Mouse (Mus musculus): ENCODE measurements at regions not wholly inside any gene's neighbourhood (a gene's known extent, or its start where the extent isn't known, plus 50 kb on each side); places are given as distances from the start of the nearest gene placed in this dataset.

DNA sequence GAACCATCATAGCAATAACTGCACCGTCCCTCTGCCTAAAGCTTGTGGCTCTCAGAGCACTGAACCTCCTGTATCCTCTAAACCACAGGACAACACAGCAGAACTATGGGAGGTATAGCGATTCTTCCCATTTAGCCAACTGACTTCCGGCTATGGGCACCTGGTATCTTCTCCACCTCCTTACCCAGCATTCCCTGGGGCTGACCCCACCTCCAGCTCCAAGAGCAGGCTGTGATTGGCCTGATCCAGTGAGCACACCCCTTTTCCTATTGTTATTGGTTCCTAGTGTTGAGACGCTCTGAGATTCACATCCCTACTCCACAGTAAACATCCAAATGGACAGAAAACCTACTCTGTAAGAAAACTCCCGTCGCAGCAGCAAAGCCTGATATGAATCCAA lies 236.7 kb downstream of the Prex1 start:
- TF ChIP-seq HCFC1 (IDR thresholded peaks at IDR 0.05; ENCODE audit: borderline replicate concordance, insufficient read depth, low read length) (no peak), MAFK (IDR thresholded peaks at IDR 0.05; ENCODE audit: insufficient read depth, low read depth, low read length) (no peak), ZNF384 (IDR thresholded peaks at IDR 0.05; ENCODE audit: low read depth, low read length) (no peak), CHD2 (IDR thresholded peaks at IDR 0.05; ENCODE audit: low read depth, low read length) (no peak), ZC3H11A (IDR thresholded peaks at IDR 0.05; ENCODE audit: borderline replicate concordance, low read depth, low read length) (no peak)
- Histone ChIP-seq H3K27ac (ENCODE audit: insufficient read depth, low read depth, low read length, poor library complexity, severe bottlenecking) (no peak overlapping the region), H3K4me3 (ENCODE audit: insufficient read depth in 1 of 2, low read depth in 1 of 2, low read length in 2 of 2, poor library complexity in 1 of 2, severe bottlenecking in 1 of 2) (no peak overlapping the region), H3K9me3 (ENCODE audit: control insufficient read depth, insufficient read depth, low read depth, low read length) (no peaks in the 10 kb centered on the region), H3K36me3 (ENCODE audit: control insufficient read depth, insufficient read depth, low read length, poor library complexity, severe bottlenecking) (no peaks in the 10 kb centered on the region), H3K9ac (ENCODE audit: insufficient read depth, low read depth, low read length, poor library complexity, severe bottlenecking) (no peak overlapping the region), H3K4me1 (ENCODE audit: control insufficient read depth in 2 of 2, insufficient read depth in 2 of 2, low read length in 2 of 2, poor library complexity in 1 of 2) (peaks cover 1 to 4% of the 10 kb centered on the region in 2 experiments; a peak in 2 of 4 replicates)
- peak; percentile 11 for DNase-seq (ENCODE audit: low read depth, low spot score)
- in situ Hi-C loops (cut with MboI; ENCODE audit: low sequenced_read_pairs in 2 of 2, unreplicated experiment in 2 of 2), result no loop called here

DNA sequence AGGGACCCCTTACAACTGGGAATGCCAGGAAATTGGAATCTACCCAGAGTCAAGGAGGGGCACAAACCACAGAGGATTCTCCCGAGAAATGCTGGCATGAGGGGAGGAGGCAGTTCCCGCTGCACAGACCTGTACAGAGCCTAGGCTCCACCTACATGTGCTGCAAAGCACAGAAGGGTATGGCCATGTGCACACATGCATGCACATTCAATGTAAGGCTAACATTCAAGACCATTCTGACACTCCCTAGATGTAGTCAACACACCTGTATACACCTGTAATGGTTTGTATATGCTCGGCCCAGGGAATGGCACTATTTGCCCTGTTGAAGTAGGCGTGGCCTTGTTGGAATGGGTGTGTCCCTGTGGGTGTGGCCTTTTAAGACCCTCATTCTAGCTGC lies 238.0 kb downstream of the Prex1 start:
- Histone ChIP-seq H3K9me3 (ENCODE audit: control insufficient read depth, insufficient read depth, low read depth, low read length) (no peaks in the 10 kb centered on the region), H3K36me3 (ENCODE audit: control insufficient read depth, insufficient read depth, low read length, poor library complexity, severe bottlenecking) (no peaks in the 10 kb centered on the region), H3K27ac (ENCODE audit: insufficient read depth, low read depth, low read length, poor library complexity, severe bottlenecking) (no peak overlapping the region), H3K4me1 (ENCODE audit: control insufficient read depth in 2 of 2, insufficient read depth in 2 of 2, low read length in 2 of 2, poor library complexity in 1 of 2) (peaks cover 1 to 4% of the 10 kb centered on the region in 2 experiments; a peak in 2 of 4 replicates), H3K9ac (ENCODE audit: insufficient read depth, low read depth, low read length, poor library complexity, severe bottlenecking) (no peak overlapping the region), H3K4me3 (ENCODE audit: insufficient read depth in 1 of 2, low read depth in 1 of 2, low read length in 2 of 2, poor library complexity in 1 of 2, severe bottlenecking in 1 of 2) (no peak overlapping the region)
- DNase-seq (ENCODE audit: low read depth, low spot score), result no peak
- TF ChIP-seq ZC3H11A (IDR thresholded peaks at IDR 0.05; ENCODE audit: borderline replicate concordance, low read depth, low read length), result no peak
- TF ChIP-seq HCFC1 (IDR thresholded peaks at IDR 0.05; ENCODE audit: borderline replicate concordance, insufficient read depth, low read length), result no peak
- no peak for TF ChIP-seq CHD2 (IDR thresholded peaks at IDR 0.05; ENCODE audit: low read depth, low read length)
- TF ChIP-seq MAFK (IDR thresholded peaks at IDR 0.05; ENCODE audit: insufficient read depth, low read depth, low read length), result no peak
- no peak for TF ChIP-seq ZNF384 (IDR thresholded peaks at IDR 0.05; ENCODE audit: low read depth, low read length)
- in situ Hi-C loops (cut with MboI; ENCODE audit: low sequenced_read_pairs in 2 of 2, unreplicated experiment in 2 of 2), result no loop called here

DNA sequence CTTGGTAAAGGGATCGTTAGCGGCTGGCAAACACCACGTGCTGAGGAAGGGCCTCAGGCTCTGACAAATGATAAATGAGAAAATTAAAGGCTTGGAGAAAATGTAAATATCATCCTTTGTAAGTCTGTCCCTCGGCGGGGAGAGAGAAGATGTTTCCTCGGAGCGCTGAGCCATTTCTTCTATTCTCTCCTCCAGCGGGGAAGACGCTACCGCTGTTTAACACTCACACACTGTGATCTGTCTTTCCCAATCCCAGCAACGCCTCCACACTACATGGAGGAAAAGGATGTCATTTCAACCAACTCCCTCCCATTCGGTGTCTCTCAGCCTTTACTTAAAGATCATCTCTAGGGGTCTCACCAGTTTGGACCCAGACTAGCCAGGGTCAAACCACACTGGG lies 239.0 kb downstream of the Prex1 start:
- H3K4me3 ChIP-seq (ENCODE audit: insufficient read depth in 1 of 2, low read depth in 1 of 2, low read length in 2 of 2, poor library complexity in 1 of 2, severe bottlenecking in 1 of 2), result no peak overlapping the region
- H3K9me3 ChIP-seq (ENCODE audit: control insufficient read depth, insufficient read depth, low read depth, low read length), result no peaks in the 10 kb centered on the region
- no peak for DNase-seq (ENCODE audit: low read depth, low spot score)
- H3K27ac ChIP-seq (ENCODE audit: insufficient read depth, low read depth, low read length, poor library complexity, severe bottlenecking), result no peak overlapping the region
- H3K4me1 ChIP-seq (ENCODE audit: control insufficient read depth in 2 of 2, insufficient read depth in 2 of 2, low read length in 2 of 2, poor library complexity in 1 of 2), result peaks cover 1 to 4% of the 10 kb centered on the region in 2 experiments; a peak in 2 of 4 replicates
- H3K36me3 ChIP-seq (ENCODE audit: control insufficient read depth, insufficient read depth, low read length, poor library complexity, severe bottlenecking), result no peaks in the 10 kb centered on the region
- in situ Hi-C loops (cut with MboI; ENCODE audit: low sequenced_read_pairs in 2 of 2, unreplicated experiment in 2 of 2), result no loop called here
- H3K9ac ChIP-seq (ENCODE audit: insufficient read depth, low read depth, low read length, poor library complexity, severe bottlenecking), result no peak overlapping the region
- TF ChIP-seq HCFC1 (IDR thresholded peaks at IDR 0.05; ENCODE audit: borderline replicate concordance, insufficient read depth, low read length), result no peak
- no peak for TF ChIP-seq ZNF384 (IDR thresholded peaks at IDR 0.05; ENCODE audit: low read depth, low read length)
- no peak for TF ChIP-seq CHD2 (IDR thresholded peaks at IDR 0.05; ENCODE audit: low read depth, low read length)
- TF ChIP-seq MAFK (IDR thresholded peaks at IDR 0.05; ENCODE audit: insufficient read depth, low read depth, low read length), result no peak
- no peak for TF ChIP-seq ZC3H11A (IDR thresholded peaks at IDR 0.05; ENCODE audit: borderline replicate concordance, low read depth, low read length)

GRCm38 (mm10) chr2:166471257-166471753 lies 242.3 kb downstream of the Prex1 start:
- peaks cover 0 to 2% of the 10 kb centered on the region in 2 experiments; a peak in 1 of 4 replicates for H3K4me1 ChIP-seq (ENCODE audit: control insufficient read depth in 2 of 2, insufficient read depth in 2 of 2, low read length in 2 of 2, poor library complexity in 1 of 2)
- no peaks in the 10 kb centered on the region for H3K36me3 ChIP-seq (ENCODE audit: control insufficient read depth, insufficient read depth, low read length, poor library complexity, severe bottlenecking)
- H3K9me3 ChIP-seq (ENCODE audit: control insufficient read depth, insufficient read depth, low read depth, low read length), result no peaks in the 10 kb centered on the region
- TF ChIP-seq ZC3H11A (IDR thresholded peaks at IDR 0.05; ENCODE audit: borderline replicate concordance, low read depth, low read length), result no peak
- no peak for TF ChIP-seq CHD2 (IDR thresholded peaks at IDR 0.05; ENCODE audit: low read depth, low read length)
- no peak for TF ChIP-seq HCFC1 (IDR thresholded peaks at IDR 0.05; ENCODE audit: borderline replicate concordance, insufficient read depth, low read length)
- TF ChIP-seq MAFK (IDR thresholded peaks at IDR 0.05; ENCODE audit: insufficient read depth, low read depth, low read length), result no peak
- TF ChIP-seq ZNF384 (IDR thresholded peaks at IDR 0.05; ENCODE audit: low read depth, low read length), result no peak
- in situ Hi-C loops (cut with MboI; ENCODE audit: low sequenced_read_pairs in 2 of 2, unreplicated experiment in 2 of 2), result no loop called here
- H3K4me3 ChIP-seq (ENCODE audit: insufficient read depth in 1 of 2, low read depth in 1 of 2, low read length in 2 of 2, poor library complexity in 1 of 2, severe bottlenecking in 1 of 2), result no peak overlapping the region
- DNase-seq (ENCODE audit: low read depth, low spot score), result no peak
- no peak overlapping the region for H3K27ac ChIP-seq (ENCODE audit: insufficient read depth, low read depth, low read length, poor library complexity, severe bottlenecking)
- no peak overlapping the region for H3K9ac ChIP-seq (ENCODE audit: insufficient read depth, low read depth, low read length, poor library complexity, severe bottlenecking)
